ENCODE assay signal across 29 mouse cellular contexts in genomic region chr7:46296330-46296729, GRCm38 (mm10). TPM values are rescaled to one million over a fixed set of nuclear protein-coding genes. Genes with fewer than 3 reads are reported as not detected.
A peak's percentile ranks its signal among the peaks of the same experiment; 100 is the strongest.
DNase-seq lines count a peak whose midpoint lies in the region; ATAC-seq and TF ChIP-seq lines count a peak whose summit lies in the region.
"Had no signal": no experiment of that assay in that cellular context is flagged by ENCODE, and none has a peak within 500 bp of the region (broad histone marks: within the 10 kb centered on the region; RNA-seq: fewer than 3 reads in every experiment).

No protein-coding gene starts in this region.

- TF ChIP-seq CTCF in brain, embryonic 14.5 days (IDR thresholded peaks at IDR 0.05; ENCODE audit: borderline replicate concordance, extremely low read depth, insufficient read depth, insufficient read length), result no peak

- no peaks in the 10 kb centered on the region for H3K9me3 ChIP-seq in hindbrain, embryonic 10.5 days
- no peaks in the 10 kb centered on the region for H3K9me3 ChIP-seq in hindbrain, embryonic 14.5 days (ENCODE audit: control insufficient read depth, low read length)
- H3K9me3 ChIP-seq in embryonic facial prominence, embryonic 15.5 days (replicated peaks), result no peaks in the 10 kb centered on the region
- H3K9me3 ChIP-seq: forebrain, embryonic 13.5 days; limb, embryonic 12.5 days; neural tube, embryonic 12.5 days had no signal

- peak; percentile 16 for DNase-seq in hindbrain, embryonic 10.5 days (ENCODE audit: low spot score)
- no peak for DNase-seq in hindbrain, embryonic 14.5 days (ENCODE audit: low spot score)
- peak; percentile 56 for DNase-seq in brain, embryonic 14.5 days (ENCODE audit: low read depth)
- peak; percentile 21 for DNase-seq in embryo, embryonic 11 days
- DNase-seq in adrenal gland, adult 2 months, result no peak
- no peak for DNase-seq in thymus, postnatal 10 days (ENCODE audit: low spot score in 2 of 2)
- no peak for DNase-seq in urinary bladder, adult 18-20 months (ENCODE audit: low spot score in 2 of 2)
- DNase-seq: adrenal gland, postnatal 36 days; cerebellum, adult 11 months; gastrocnemius, postnatal 36 days; kidney, adult 2 months; liver, postnatal 0 days; right cerebral cortex, adult 18-20 months; right cerebral cortex, postnatal 4 days; thymus, adult 18-20 months; thymus, postnatal 4 days had no signal

- H3K27me3 ChIP-seq in hindbrain, embryonic 10.5 days (ENCODE audit: insufficient read depth, poor library complexity, severe bottlenecking), result peaks cover 25% of the 10 kb centered on the region
- H3K27me3 ChIP-seq in hindbrain, embryonic 14.5 days (ENCODE audit: control insufficient read depth, insufficient read depth, low read length), result no peaks in the 10 kb centered on the region
- H3K27me3 ChIP-seq in embryonic facial prominence, embryonic 15.5 days, result no peaks in the 10 kb centered on the region
- H3K27me3 ChIP-seq: forebrain, embryonic 13.5 days; neural tube, embryonic 12.5 days had no signal

- ATAC-seq in hindbrain, embryonic 14.5 days (ENCODE audit: low FRiP score), result no peak
- ATAC-seq in embryonic facial prominence, embryonic 15.5 days (ENCODE audit: insufficient number of reproducible peaks, low FRiP score, low TSS enrichment, low read depth), result peak; percentile 67
- ATAC-seq: forebrain, embryonic 13.5 days; inflammation-experienced regulatory T-cells, adult 6 months; liver, postnatal 0 days; lung, postnatal 0 days had no signal

- 22% methylated on average over 6 of the region's 6 CpGs for WGBS in hindbrain, embryonic 10.5 days
- 12% methylated on average over 6 of the region's 6 CpGs for WGBS in hindbrain, embryonic 14.5 days
- 33% methylated on average over 6 of the region's 6 CpGs for WGBS in embryonic facial prominence, embryonic 15.5 days

- H3K9ac ChIP-seq in hindbrain, embryonic 14.5 days, result no peak overlapping the region
- no peak overlapping the region for H3K9ac ChIP-seq in embryonic facial prominence, embryonic 15.5 days
- H3K9ac ChIP-seq: forebrain, embryonic 13.5 days; limb, embryonic 12.5 days; liver, postnatal 0 days; neural tube, embryonic 12.5 days had no signal

- TF ChIP-seq POLR2A in brain, embryonic 14.5 days (IDR thresholded peaks at IDR 0.05; ENCODE audit: borderline replicate concordance, extremely low read depth, insufficient read depth, insufficient read length, poor library complexity, severe bottlenecking), result no peak

- no peak overlapping the region; the same call in 1 of the 2 replicates for H3K27ac ChIP-seq in hindbrain, embryonic 10.5 days
- H3K27ac ChIP-seq in hindbrain, embryonic 14.5 days, result no peak overlapping the region
- H3K27ac ChIP-seq in embryonic facial prominence, embryonic 15.5 days (replicated peaks), result no peak overlapping the region
- H3K27ac ChIP-seq: forebrain, embryonic 13.5 days; kidney, postnatal 0 days; limb, embryonic 12.5 days; macrophage; neural tube, embryonic 12.5 days had no signal

- H3K4me2 ChIP-seq in hindbrain, embryonic 14.5 days (replicated peaks), result no peak overlapping the region
- no peak overlapping the region for H3K4me2 ChIP-seq in embryonic facial prominence, embryonic 15.5 days (replicated peaks)
- H3K4me2 ChIP-seq: forebrain, embryonic 13.5 days; limb, embryonic 12.5 days; liver, embryonic 11.5 days; neural tube, embryonic 12.5 days had no signal

- H3K4me3 ChIP-seq in hindbrain, embryonic 10.5 days, result no peak overlapping the region
- H3K4me3 ChIP-seq in hindbrain, embryonic 14.5 days (replicated peaks; ENCODE audit: low read length), result no peak overlapping the region
- no peak overlapping the region for H3K4me3 ChIP-seq in embryonic facial prominence, embryonic 15.5 days (replicated peaks)
- H3K4me3 ChIP-seq: erythroblast, embryonic 14.5 days; forebrain, embryonic 13.5 days; limb, embryonic 12.5 days; neural tube, embryonic 12.5 days had no signal

- no peaks in the 10 kb centered on the region for H3K36me3 ChIP-seq in hindbrain, embryonic 10.5 days
- H3K36me3 ChIP-seq in hindbrain, embryonic 14.5 days (replicated peaks; ENCODE audit: control insufficient read depth, insufficient read depth), result no peaks in the 10 kb centered on the region
- no peaks in the 10 kb centered on the region for H3K36me3 ChIP-seq in embryonic facial prominence, embryonic 15.5 days
- H3K36me3 ChIP-seq: limb, embryonic 12.5 days; neural tube, embryonic 12.5 days had no signal

- peaks cover 18% of the 10 kb centered on the region for H3K4me1 ChIP-seq in hindbrain, embryonic 10.5 days (replicated peaks)
- H3K4me1 ChIP-seq in hindbrain, embryonic 14.5 days (replicated peaks; ENCODE audit: control insufficient read depth, insufficient read depth, low read length), result no peaks in the 10 kb centered on the region
- no peaks in the 10 kb centered on the region for H3K4me1 ChIP-seq in embryonic facial prominence, embryonic 15.5 days
- H3K4me1 ChIP-seq: limb, embryonic 12.5 days; neural tube, embryonic 12.5 days had no signal

RNA-seq across cellular contexts. Expression of gene Otog, which starts 55.5 kb away (rescaled TPM):
- 0.31 and 1.7 TPM in 2 replicates for polyA plus RNA-seq in hindbrain, embryonic 10.5 days (2016; fragmentation: Nextera tagmentation; extraction: Ambion mirVana)
- 0.11 and 0.13 TPM in 2 replicates for polyA plus RNA-seq in hindbrain, embryonic 14.5 days (2014; fragmentation: Nextera tagmentation; extraction: Ambion mirVana)
- 0.06 and 0.22 TPM in 2 replicates for polyA plus RNA-seq in brain, embryonic 14.5 days (2012; rRNA removed)
- 0.49 TPM in 2 replicates for polyA plus RNA-seq in embryonic facial prominence, embryonic 15.5 days (2015; fragmentation: Nextera tagmentation; extraction: Ambion mirVana)
- total RNA-seq in adrenal gland, adult 2 months (2021), result 1 to 10 TPM in 1 of 2 experiments, not detected in 1; 1.5 TPM
- polyA plus RNA-seq in adrenal gland, adult 2 months (2012; rRNA removed), result 0.04 and 0.16 TPM in 2 replicates
- total RNA-seq: heart, postnatal 25 days had no signal
- polyA plus RNA-seq: erythroblast, embryonic 14.5 days; forebrain, embryonic 13.5 days; heart, embryonic 14.5 days; inflammation-experienced regulatory T-cells, adult 6 months; kidney, postnatal 0 days; liver, embryonic 11.5 days; liver, postnatal 0 days; lung, postnatal 0 days; macrophage had no signal

RNA-seq across cellular contexts. Expression of gene Ush1c, which starts 58.0 kb away (rescaled TPM):
- polyA plus RNA-seq in hindbrain, embryonic 10.5 days (2016; fragmentation: Nextera tagmentation; extraction: Ambion mirVana), result 3.3 and 4.7 TPM in 2 replicates
- polyA plus RNA-seq in hindbrain, embryonic 14.5 days (2014; fragmentation: Nextera tagmentation; extraction: Ambion mirVana), result 1.2 and 1.8 TPM in 2 replicates
- 0.79 and 1.2 TPM in 2 replicates for polyA plus RNA-seq in brain, embryonic 14.5 days (2012; rRNA removed)
- polyA plus RNA-seq in embryonic facial prominence, embryonic 15.5 days (2015; fragmentation: Nextera tagmentation; extraction: Ambion mirVana), result 0.09 and 0.15 TPM in 2 replicates
- total RNA-seq in adrenal gland, adult 2 months (2021), result 1 to 10 TPM; 1.6 to 1.8 TPM
- polyA plus RNA-seq in adrenal gland, adult 2 months (2012; rRNA removed), result 0.06 TPM in 1 of 2 replicates, not detected in the other
- total RNA-seq: layer of hippocampus, postnatal 14 days had no signal
- polyA plus RNA-seq: erythroblast, embryonic 14.5 days; inflammation-experienced regulatory T-cells, adult 6 months; macrophage had no signal

Comparison
In these comparisons a context has a peak if more than half of its experiments do, and no peak if none do; other contexts are left out.
1. DNase-seq: peak in hindbrain, embryonic 10.5 days (single experiment), brain, embryonic 14.5 days (single experiment) and embryo, embryonic 11 days (single experiment); none in hindbrain, embryonic 14.5 days (single experiment), adrenal gland, adult 2 months (single experiment), thymus, postnatal 10 days (0 of 2) and urinary bladder, adult 18-20 months (0 of 2).